Mouse (Mus musculus) lung, adult 2 months (tissue): ENCODE data around the gene Hipk2. TPM values are rescaled to one million over a fixed set of nuclear protein-coding genes. Genes with fewer than 3 reads are reported as not detected.

Experiments used
- DNase-seq: peaks from one replicate; pipeline ENCODE4 v3.0.0; 2022
- H3K4me1 ChIP-seq: fragments of 200-500 bp; 2 replicates; pipeline ENCODE4 v1.6.1; 2011; ENCODE audit warnings: low read length; ENCODE audit not compliant: control insufficient read depth, insufficient read depth
- H3K4me3 ChIP-seq: fragments of 200-500 bp; replicated peaks from 2 replicates; pipeline ENCODE3; 2011; ENCODE audit warnings: low read depth, mild to moderate bottlenecking, control low read depth, low read length; ENCODE audit errors: extremely low read depth
- CTCF ChIP-seq: fragments of 200-500 bp; IDR thresholded peaks from 2 replicates; pipeline ENCODE4 v1.5.1; 2011; ENCODE audit warnings: mild to moderate bottlenecking, low read length, control low read depth; ENCODE audit not compliant: insufficient read depth
- POLR2A ChIP-seq: fragments of 200-500 bp; IDR thresholded peaks from 2 replicates; pipeline ENCODE4 v1.6.1; 2011; ENCODE audit warnings: low read depth, mild to moderate bottlenecking, control low read depth, low read length, borderline replicate concordance; ENCODE audit errors: extremely low read depth
- WGBS: fragments of 180-500 bp; shearing (Covaris S2); methylation state at CpG from one replicate; pipeline ENCODE4 v1.1.7; 2018; 5-methylcytosine and 5-hydroxymethylcytosine counted together
- polyA plus RNA-seq: library from polyadenylated mRNA; depleted of rRNA; stranded (reverse); fragments of >200 nt; gene quantifications from 2 replicates; pipeline ENCODE4 v1.2.3, GENCODE M21; 2012

The Hipk2 gene
- polyA plus RNA-seq, 1 experiment: 54.8 TPM

DNA sequence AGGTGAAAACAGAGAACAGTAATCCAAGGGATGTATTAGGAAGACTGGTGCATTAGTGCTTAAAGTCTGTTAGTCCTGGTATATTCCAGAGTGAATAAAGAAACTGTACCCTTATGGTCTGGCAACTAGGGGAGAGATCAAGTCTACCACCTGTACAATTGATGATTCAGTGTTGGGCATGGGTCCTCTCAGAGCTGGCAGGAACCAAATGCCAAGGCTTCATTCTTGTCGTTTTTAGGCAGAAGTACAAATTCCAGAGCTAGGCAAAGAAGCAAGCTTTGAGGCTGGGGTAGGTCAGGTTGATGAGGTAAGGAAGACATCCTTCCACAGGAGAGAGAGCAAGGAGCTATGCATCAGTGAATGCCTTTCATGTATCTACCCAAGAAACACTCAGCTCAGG, 35.2 kb downstream of the Hipk2 start:
- Histone ChIP-seq H3K4me3 (no peak overlapping the region), H3K4me1 (peaks cover 12% of the 10 kb centered on the region)
- DNase-seq: no peak
- no peak for TF ChIP-seq POLR2A
- TF ChIP-seq CTCF: no peak
- WGBS: 70% methylated on average over 1 of the region's 1 CpGs

DNA sequence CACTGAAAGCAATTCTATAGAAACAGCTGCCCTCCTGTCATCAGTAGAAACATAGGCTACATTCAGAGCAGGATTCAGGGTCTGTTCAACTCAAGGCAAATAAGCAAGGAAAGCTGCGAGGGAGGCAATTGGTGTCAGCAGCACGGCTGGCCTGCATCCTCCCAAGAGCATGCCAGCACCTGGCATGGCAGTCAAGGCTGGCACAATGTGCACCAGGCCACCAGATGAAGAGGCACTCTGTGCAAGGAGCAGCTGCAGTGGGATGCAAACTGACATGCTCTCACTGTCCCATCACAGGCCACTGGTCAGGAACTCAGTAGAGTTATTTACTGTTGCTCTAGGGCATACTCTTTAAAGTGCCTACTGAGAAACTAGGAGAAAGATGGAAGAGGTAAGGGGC, 35.6 kb downstream of the Hipk2 start:
- peaks cover 8% of the 10 kb centered on the region for H3K4me1 ChIP-seq
- no peak overlapping the region for H3K4me3 ChIP-seq
- WGBS: 63% methylated on average over 2 of the region's 2 CpGs
- TF ChIP-seq POLR2A: no peak
- TF ChIP-seq CTCF: no peak
- no peak for DNase-seq

DNA sequence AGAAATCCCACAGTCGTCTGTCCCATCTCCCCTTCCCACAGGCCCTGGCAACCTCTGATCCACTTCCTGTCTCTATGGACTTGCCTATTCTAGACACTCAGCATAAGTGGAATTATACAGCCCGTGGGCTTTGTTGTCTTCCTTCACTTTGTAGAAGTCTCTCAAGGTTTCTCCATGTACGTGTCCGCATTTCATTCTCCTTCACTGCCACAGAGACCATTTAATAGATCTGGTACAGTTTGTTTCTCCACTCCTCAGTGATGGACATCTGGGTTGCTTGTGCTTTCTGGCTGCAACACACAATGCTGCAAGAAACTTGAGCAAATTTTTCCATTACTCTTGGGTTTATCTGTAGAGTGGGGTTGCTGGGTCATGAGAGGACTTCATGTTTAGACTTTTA, 36.1 kb downstream of the Hipk2 start:
- no peak for DNase-seq
- TF ChIP-seq POLR2A: no peak
- no peak for TF ChIP-seq CTCF
- WGBS: 44% methylated on average over 4 of the region's 4 CpGs
- Histone ChIP-seq H3K4me1 (peaks cover 3% of the 10 kb centered on the region), H3K4me3 (no peak overlapping the region)

DNA sequence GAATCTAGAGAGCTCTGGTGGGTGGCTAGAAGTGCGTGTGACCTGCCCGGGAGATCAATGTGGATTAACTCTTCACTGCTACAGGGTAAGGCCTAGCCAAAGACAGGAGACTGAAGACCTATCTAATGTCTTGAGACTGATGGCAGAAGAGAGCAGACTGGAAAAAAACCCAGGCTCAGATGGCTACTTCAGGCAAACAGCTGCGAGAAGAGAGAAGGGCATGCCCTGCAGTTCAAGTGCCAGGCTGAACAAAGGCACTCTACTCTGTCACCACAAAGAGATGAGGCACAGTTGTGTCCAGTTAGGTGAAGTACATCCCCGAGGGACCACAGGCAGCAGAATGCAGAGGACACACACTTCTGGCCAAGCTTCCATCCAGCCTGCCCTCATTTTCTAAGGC, 37.9 kb downstream of the Hipk2 start:
- H3K4me1 ChIP-seq: peaks cover 5% of the 10 kb centered on the region
- TF ChIP-seq POLR2A (no peak), CTCF (no peak)
- H3K4me3 ChIP-seq: no peak overlapping the region
- WGBS: 76% methylated on average over 4 of the region's 4 CpGs
- no peak for DNase-seq

DNA sequence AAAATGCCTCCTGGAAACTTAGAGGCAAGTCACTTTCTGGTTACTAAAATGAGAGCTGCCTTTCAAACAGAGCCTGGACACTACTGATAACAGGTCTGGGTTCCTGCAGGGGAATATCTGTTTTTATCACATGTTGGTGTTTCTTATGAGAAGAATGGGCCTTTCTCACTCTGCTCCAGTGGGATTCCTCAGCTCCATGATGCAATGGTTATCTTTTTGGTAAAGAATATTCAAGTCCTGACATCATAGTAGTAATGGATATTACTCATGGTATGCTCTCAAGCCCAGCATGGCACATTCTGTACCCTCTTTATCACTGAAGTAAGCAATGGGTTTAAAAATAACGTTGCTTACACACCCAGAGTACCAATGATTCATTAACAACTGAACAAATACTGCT, 40.7 kb downstream of the Hipk2 start:
- WGBS: 19% methylated on average over 1 of the region's 1 CpGs
- no peak for TF ChIP-seq CTCF
- no peak for TF ChIP-seq POLR2A
- DNase-seq: no peak

DNA sequence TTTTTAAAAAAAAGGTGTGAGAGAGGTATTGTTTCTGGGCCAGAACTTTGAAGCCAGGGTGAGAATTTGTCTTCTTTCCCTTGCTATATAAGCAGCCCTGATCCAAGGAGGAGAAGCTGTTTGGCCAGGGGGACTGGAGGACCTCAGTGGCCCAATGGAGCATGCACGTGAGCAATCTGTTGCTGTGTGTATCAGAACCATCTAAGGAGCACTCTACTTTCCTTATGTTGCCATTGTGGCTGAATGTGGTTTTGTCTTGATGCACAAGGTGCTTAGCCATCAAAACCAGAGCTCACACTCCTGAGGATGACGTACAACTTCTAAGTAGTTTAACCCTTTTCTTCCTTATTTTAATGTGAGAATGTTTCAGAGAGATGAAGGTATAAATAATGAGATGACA, 41.2 kb downstream of the Hipk2 start:
- DNase-seq: no peak
- Histone ChIP-seq H3K4me1 (peaks cover 5% of the 10 kb centered on the region), H3K4me3 (no peak overlapping the region)
- 72% methylated on average over 2 of the region's 2 CpGs for WGBS
- TF ChIP-seq POLR2A (no peak), CTCF (no peak)

More for the DNA sequence above, 40.7 kb downstream of the Hipk2 start:
- no peak overlapping the region for H3K4me3 ChIP-seq
- H3K4me1 ChIP-seq: peaks cover 5% of the 10 kb centered on the region

DNA sequence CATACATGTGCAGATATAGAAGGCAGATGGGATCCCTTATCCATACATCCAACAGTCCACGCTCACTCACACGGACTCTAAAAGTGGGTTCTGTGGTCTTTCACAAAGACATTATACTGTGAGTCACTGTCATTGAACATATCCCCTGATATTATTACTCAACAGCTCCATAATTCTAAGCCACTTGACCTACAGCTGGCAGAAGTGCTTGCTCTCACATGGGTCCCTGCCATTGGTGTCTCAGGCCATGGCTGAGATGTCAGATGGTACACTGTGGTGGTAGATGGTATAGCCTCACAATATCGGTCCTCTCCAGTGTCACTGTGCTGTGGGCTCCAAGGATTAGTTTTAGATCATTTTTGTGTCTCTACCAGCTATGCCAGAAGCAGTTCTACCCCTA, 42.2 kb downstream of the Hipk2 start:
- DNase-seq: no peak
- TF ChIP-seq POLR2A (no peak), CTCF (no peak)
- Histone ChIP-seq H3K4me3 (no peak overlapping the region), H3K4me1 (peaks cover 7% of the 10 kb centered on the region)
- 81% methylated on average over 3 of the region's 3 CpGs for WGBS

- Histone ChIP-seq H3K4me3 (no peak overlapping the region), H3K4me1 (peaks cover 10% of the 10 kb centered on the region)
- DNase-seq: no peak
- WGBS: 64% methylated on average over 3 of the region's 3 CpGs
- TF ChIP-seq POLR2A (no peak), CTCF (no peak)
Observed at GRCm38 (mm10) chr6:38829452-38829851, 46.5 kb downstream of the Hipk2 start.

DNA sequence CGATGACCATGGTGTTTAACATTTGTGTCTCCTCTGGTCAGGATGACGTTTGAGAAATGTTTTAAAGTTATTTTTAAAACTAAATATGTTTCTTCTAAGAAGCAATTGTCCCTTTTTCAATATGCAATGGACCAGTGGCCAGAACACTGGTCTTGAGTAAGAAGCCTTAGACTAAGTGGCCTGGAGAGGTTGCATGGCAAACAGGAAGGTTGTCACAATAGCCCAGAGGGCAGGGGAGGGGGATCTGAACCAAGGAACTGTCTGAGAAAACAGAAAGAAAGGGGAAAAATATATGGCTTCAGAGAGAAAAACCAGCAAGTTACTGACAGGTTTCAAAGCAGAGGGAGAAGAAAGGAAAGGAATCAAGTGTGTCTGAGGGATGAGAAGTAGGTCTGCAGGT, 47.8 kb downstream of the Hipk2 start:
- peaks cover 19% of the 10 kb centered on the region for H3K4me1 ChIP-seq
- H3K4me3 ChIP-seq: no peak overlapping the region
- DNase-seq: no peak
- 33% methylated on average over 2 of the region's 2 CpGs for WGBS
- TF ChIP-seq POLR2A (no peak), CTCF (no peak)

- Histone ChIP-seq H3K4me3 (no peak overlapping the region), H3K4me1 (peaks cover 19% of the 10 kb centered on the region)
- no peak for TF ChIP-seq CTCF
- TF ChIP-seq POLR2A: no peak
- no peak for DNase-seq
- WGBS: 69% methylated on average over 5 of the region's 5 CpGs
Observed at GRCm38 (mm10) chr6:38827435-38827834, 48.5 kb downstream of the Hipk2 start.
